Mouse (Mus musculus): Measurements from ENCODE around the gene Arhgap11a. TPM values are rescaled to one million over a fixed set of nuclear protein-coding genes. Genes with fewer than 3 reads are reported as not detected.

Gene Arhgap11a
- polyA plus RNA-seq, 1 experiment from 2014 or later = 20.1 TPM

DNA sequence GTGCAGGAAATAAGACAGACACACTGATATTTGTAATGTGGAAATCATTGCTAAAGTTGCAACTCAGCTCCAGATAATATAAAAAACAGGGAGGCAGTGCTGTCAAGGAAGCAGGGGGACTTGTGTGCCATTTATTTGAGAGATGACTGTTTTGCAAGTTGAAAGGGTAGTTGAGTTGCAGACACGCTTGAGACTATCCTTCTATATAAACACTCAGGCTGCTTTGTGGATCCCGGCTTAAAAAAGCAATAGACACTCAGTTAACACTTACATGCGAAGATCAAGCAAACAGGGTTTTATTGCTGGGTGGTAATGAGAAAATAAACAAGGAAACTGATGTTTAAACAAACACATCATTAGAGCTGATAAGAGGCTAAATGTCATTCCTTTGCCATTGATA, 63.6 kb downstream of the Arhgap11a start:
- 65% methylated on average over 3 of the region's 3 CpGs for WGBS
- Histone ChIP-seq H3K4me2 (replicated peaks) (no peak overlapping the region), H3K9me3 (replicated peaks) (no peaks in the 10 kb centered on the region), H3K4me1 (no peaks in the 10 kb centered on the region), H3K9ac (no peak overlapping the region), H3K4me3 (replicated peaks) (no peak overlapping the region), H3K27ac (replicated peaks) (no peak overlapping the region), H3K36me3 (no peaks in the 10 kb centered on the region), H3K27me3 (no peaks in the 10 kb centered on the region)
- ATAC-seq (ENCODE audit: insufficient number of reproducible peaks, low FRiP score, low TSS enrichment, low read depth) = no peak

- Histone ChIP-seq H3K4me2 (replicated peaks) (no peak overlapping the region), H3K9ac (no peak overlapping the region), H3K27me3 (no peaks in the 10 kb centered on the region), H3K27ac (replicated peaks) (no peak overlapping the region), H3K4me3 (replicated peaks) (no peak overlapping the region), H3K4me1 (peaks cover 3% of the 10 kb centered on the region; the same call in 1 of the 2 replicates), H3K9me3 (replicated peaks) (no peaks in the 10 kb centered on the region), H3K36me3 (no peaks in the 10 kb centered on the region)
- ATAC-seq (ENCODE audit: insufficient number of reproducible peaks, low FRiP score, low TSS enrichment, low read depth) = no peak
- WGBS = 68% methylated on average over 4 of the region's 4 CpGs
Measured at GRCm38 (mm10) chr2:113781521-113781920, 66.9 kb downstream of the Arhgap11a start.

Other genes starting within 250 kb of the Arhgap11a start
- gene Grem1, start 90.0 kb downstream of the Arhgap11a start, polyA plus RNA-seq (2015; fragmentation: Nextera tagmentation; extraction: Ambion mirVana) = 1.1 and 1.5 TPM in 2 replicates
- 3.2 and 4.1 TPM in 2 replicates for gene Scg5, start 19.5 kb downstream of the Arhgap11a start, polyA plus RNA-seq (2015; fragmentation: Nextera tagmentation; extraction: Ambion mirVana)
- gene Gjd2, start 165.0 kb upstream of the Arhgap11a start, polyA plus RNA-seq (2015; fragmentation: Nextera tagmentation; extraction: Ambion mirVana) = 0.23 and 0.25 TPM in 2 replicates
- 1,136 and 1,472 TPM in 2 replicates for gene Actc1, start 204.9 kb upstream of the Arhgap11a start, polyA plus RNA-seq (2015; fragmentation: Nextera tagmentation; extraction: Ambion mirVana)

Measured in embryonic facial prominence, embryonic 15.5 days (tissue).